Mouse (Mus musculus): Measurements from ENCODE around the gene Itprid2.

- TF ChIP-seq POLR2A (IDR thresholded peaks at IDR 0.05; ENCODE audit: control insufficient read depth, extremely low read depth, insufficient read depth, low read length, poor library complexity) (no peak), CTCF (IDR thresholded peaks at IDR 0.05; ENCODE audit: borderline replicate concordance, control insufficient read depth, extremely low read depth, insufficient read depth, low read length, poor library complexity) (no peak)
Measured at GRCm38 (mm10) chr2:79696478-79697230, 61.5 kb downstream of the Itprid2 start.
